Mouse (Mus musculus): ENCODE results near the gene Bola3.
A peak's percentile ranks its signal among the peaks of the same experiment; 100 is the strongest.

The Bola3 gene

GRCm38 (mm10) chr6:83349274-83349958, 469 bp downstream of the Bola3 start:
- peak; percentile 91 for DNase-seq

DNA sequence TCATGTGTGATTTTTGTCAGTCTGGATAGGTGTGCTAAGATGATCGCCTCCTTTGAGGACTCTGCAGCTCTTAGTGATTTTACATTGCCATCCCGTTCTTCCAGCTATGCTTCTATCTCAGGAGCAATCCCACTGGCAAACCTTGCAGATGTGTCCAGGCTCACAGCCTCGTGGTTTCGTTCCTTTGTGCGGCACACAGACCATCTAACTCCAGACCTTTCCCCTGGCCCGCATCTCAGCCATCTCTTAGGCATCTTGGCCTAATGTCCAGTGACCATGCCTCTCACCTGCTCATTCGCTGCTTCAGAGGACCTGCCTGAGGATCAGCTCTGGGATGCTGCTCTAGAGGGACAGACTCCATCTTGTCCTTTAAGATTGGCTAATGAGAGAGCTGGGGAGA, 1.2 kb downstream of the Bola3 start:
- DNase-seq = no peak

DNA sequence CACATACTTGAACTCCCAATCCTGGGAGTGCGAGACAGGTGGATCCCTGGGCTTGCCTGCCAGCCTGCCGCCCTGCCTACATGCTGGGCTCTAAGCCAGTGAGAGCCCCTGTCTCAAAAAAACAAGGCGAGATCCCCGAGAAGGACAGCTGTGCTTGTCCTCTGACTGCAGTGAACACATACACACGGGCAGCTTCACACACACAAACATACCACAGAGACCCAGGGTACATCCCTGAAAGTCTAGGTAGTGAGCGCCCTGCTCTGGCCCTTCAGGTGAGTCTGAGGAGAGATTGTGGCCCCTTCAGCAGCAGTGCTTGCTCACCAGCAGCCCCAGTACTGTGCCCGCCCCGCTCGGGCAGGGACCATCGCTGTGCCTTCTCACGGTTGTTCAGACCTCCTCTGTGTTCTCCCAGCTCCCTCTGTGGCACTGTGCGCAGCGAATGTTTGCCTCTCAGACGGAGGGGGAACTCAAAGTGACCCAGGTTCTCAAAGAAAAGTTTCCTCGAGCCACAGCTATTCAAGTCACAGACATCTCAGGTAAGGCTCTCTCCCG, 2.0 kb downstream of the Bola3 start:
- DNase-seq = no peak

DNA sequence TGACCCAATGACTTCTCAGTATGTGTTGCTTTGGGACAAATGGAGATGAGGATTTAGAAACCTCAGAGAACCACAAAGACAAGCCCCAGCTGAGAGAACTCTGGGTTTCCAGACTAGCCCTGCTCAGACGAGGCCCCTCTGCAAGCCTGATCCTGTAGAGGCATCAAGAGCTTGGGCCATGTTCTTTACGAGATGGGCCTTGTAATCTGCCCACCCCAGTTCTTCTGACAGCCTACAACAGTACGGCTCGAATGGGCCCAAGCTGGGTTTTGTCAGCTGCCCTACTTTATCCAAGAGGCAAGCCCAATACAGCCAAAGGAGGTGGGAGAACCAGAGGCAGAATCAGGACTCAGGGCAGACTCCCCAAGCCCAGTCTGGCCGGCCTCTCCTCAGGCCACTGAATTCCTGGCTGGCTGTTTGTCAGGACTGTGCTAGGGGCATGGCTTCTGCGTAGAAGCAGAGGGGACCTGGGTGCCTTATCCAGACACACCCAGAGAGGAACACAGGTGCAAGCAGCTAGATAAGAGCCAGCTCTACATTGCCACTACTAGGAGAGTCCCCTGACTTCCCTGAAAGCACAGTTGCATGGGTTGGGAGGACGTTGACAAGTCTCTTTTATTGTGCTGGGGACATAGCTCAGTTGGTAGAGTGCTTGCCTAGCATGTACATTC, 2.7 kb downstream of the Bola3 start:
- no peak for DNase-seq

DNA sequence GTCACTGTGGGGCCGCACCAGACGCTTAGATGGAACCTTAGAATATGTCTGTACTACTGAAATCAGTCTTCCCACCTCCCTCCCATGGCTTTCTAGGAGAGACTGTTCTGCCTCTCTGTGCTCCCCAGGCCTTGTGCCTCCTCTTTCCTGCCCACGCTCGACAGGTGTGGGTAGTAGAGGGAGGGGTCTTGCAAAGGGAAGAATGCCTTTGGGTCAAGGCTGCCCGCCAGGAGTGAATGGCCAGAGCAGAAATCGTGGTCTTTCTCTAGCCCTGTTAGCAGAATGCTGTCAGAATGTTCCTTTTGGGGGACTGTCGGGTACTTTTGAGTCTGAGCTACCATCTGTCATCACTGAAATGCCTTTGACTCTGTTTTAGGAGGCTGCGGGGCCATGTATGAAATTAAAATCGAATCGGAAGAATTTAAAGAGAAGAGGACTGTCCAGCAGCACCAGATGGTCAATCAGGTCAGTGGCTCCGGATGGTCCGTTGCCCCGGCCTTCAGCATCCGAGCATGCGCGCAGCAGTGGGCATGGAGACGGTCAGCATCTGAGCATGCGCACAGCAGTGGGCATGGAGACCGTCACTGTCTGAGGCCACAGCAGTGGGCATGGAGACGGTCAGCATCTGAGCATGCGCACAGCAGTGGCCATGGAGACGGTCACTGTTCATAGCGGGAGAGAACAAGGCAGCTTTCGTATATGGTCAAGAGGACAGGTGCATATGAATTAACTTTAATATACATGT, 3.9 kb downstream of the Bola3 start:
- no peak for DNase-seq

- DNase-seq = no peak
Measured at GRCm38 (mm10) chr6:83354856-83355781, 6.2 kb downstream of the Bola3 start.

DNA sequence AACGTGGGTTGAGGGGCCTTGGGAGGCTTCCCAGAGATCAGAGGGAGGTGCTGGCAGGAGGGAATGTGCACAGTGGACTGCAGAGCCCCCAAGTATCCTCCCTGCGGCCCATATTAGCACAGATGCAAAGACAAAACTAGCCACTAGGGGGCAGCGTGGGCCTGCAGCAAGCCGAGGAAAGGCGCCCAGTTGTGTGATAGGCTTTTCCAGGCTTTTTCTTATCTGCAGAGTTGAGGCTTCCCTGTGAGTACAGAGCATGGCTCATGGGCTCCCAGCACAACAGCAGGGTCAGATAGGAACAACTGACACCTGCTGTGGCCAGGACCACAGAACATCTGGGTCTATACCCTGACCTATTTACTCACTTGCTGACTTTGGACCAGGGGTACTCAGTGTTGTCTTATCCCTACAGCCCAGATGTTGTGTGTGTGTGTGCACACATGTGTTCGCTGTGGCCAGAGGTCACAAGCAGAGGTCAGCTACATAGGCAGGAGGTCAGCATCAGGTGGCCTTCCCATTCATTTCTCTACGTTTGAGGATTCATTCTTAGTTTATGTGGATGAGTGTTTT, 7.7 kb downstream of the Bola3 start:
- DNase-seq = peak; percentile 88

DNA sequence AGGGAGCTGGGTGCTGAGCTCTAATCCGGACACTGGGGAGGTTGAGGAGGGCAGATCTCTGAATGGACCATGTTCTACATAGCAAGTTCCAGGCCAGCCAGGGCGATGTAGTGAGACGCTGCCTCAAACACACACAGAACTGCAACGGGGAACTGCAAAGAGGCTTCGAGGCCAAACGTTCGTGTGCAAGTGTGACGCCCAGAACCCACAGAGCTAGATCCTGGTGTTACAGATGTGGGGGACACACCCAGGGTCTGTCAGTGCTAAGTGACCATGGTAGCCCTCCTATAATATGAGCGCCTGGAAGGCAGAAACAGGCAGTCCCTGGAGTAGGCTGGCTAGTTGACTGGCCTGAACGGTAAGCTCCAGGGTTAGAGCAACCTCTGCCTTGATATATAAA, 8.5 kb downstream of the Bola3 start:
- no peak for DNase-seq

- DNase-seq = no peak
Measured at GRCm38 (mm10) chr6:83361523-83362248, 12.7 kb downstream of the Bola3 start.

DNA sequence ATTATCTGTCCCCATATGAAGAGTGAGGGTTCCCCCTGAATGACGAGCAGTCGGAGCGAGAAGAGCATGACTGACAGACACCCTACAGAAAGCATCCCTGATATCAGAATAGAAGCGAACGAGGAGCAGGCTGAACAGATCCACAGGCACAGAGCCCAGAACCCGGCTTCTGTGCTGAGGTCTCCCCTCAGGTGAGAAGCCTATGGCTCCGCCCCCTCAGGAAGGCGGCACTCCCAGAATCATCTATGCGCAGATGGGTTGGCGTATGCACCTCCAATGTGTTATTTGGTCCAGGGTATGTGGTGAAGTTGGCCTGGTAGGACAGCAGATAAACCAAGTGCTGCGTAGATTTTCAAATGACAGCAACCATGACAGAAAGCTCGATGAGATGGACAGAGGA, 14.1 kb downstream of the Bola3 start:
- no peak for DNase-seq

DNA sequence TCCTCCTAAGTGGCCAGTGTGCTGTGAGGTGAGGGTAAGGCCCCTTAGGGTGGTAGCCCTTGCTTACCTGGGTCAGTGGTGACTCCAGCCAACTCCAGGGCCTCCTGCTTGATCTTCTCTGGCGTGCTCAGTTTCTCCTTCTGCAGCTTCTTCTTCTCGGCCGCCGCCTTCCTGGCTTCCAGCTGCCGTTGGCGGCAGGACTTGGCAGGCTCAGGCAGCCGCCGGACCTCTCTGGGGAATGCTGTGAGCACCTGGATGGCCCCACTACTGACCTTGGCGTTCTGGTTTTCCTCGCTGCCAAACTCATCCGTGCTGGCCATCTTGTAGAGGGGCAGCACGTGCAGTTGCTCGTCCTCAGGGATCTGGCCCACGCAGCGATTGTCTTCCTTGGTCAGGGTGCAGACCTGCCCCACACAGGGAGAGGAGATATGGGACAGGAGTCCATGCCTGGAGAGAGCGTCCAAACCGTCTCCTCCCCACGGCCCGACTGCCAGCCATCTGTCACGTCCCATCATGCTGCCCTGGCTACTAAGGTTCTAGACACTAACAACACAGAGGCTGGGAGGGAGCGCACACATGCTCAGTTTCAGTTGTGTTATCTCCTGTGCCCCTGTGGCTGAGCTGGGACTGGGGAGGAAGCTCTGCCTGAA, 21.5 kb downstream of the Bola3 start:
- no peak for DNase-seq

DNA sequence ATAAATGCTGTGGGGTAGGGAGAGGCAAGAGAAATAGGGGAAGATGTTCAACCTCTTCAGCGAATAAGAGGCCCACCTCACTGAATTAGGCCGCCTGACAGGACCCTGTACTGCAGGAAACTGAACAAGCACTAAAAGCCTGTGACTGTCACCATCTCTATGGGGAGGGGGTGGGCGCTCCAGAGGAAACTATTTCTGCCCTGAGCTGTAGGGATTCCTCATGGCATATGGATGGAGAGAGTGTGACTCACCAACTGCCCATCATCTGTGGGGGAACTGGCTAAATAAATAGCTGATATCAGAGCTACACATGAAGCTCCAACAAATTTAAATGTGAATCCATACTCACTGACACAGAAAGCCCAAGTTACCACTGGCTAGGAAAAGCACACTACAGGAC, 22.4 kb downstream of the Bola3 start:
- DNase-seq = no peak

- DNase-seq = no peak
Measured at GRCm38 (mm10) chr6:83373704-83374300, 24.9 kb downstream of the Bola3 start.

DNA sequence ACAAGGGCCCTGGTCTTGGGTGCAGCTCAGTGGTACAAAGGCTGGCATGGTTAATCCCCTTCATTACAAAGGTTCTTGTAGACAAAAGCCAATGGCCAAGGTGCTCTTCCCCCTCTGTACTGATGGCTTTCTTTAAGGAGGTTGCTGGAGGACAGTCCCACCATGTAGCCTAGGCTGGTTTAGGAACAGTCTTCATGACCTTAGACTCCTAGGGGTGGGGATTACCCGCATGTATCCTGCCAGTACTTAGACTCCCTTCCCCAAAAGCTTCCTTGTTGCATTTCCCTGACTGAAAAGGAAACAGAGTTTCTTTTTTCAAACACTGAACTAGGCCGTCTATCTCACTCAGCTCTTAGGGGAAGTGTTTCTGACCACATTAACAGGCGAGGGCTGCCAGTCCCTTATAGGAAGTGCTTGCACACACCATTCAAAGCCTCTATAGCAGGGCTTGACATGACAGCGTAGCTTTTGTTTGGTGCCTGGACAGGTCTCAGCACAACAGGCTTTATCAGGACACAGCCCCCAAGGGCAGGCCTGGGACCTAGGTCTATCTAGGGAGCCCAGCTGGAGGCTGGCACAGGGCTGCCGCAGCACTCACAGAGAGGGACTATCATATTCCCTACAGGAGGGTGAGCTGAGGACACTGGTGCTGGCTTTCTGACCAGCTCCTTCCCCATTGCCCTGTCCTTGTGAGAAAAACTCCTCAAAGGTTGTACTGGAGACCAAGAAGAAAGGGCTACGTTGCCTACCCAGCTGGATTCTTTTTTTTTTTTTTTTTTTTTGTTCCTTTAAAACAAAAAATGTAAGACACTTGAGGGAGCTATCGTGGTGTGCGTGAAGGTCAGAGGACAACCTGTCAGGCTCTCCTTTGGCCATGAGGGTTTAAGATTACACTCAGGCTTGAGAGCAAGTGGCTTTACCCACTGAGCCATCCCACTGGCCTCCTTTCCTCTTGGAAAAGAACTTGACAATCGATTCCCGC, 32.9 kb downstream of the Bola3 start:
- peak; percentile 25 for DNase-seq

GRCm38 (mm10) chr6:83385569-83386090, 36.7 kb downstream of the Bola3 start:
- DNase-seq = no peak

- peak; percentile 77 for DNase-seq
Measured at GRCm38 (mm10) chr6:83392166-83392780, 43.3 kb downstream of the Bola3 start.

DNA sequence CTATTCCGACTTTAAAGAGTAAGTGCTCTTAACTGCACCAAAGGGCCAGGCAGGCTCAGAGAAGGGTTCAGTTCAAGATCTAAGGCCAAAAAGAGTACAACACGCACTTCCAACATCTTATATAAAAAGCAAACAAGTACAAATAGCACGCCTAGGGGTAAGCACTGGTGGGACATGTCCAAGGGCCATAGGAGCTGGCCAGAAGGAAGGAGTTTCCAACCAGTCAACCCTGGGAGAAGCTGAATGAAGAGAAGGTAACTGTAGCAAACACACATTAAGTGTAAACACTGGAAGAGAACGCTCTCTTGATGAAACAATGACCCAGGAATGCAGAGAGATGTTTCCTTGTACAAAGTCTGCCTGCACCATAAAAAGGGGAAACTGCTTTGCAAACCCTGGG, 45.2 kb downstream of the Bola3 start:
- DNase-seq = peak; percentile 37

GRCm38 (mm10) chr6:83395544-83396229, 46.7 kb downstream of the Bola3 start:
- DNase-seq = no peak

Measured in lung, postnatal 36 days (tissue).